Mouse (Mus musculus): ENCODE results near the gene Trmt61a.

Trmt61a gene

GRCm38 (mm10) chr12:111672176-111672575 lies 5.7 kb upstream of the Trmt61a start, which contains the start of gene Ckb:
Gene Ckb (minus strand): TSS chr12:111672338.
- no peak for DNase-seq (ENCODE audit: low read depth in 1 of 2, low spot score in 2 of 2)

- no peak for DNase-seq (ENCODE audit: low read depth in 1 of 2, low spot score in 2 of 2)
Observed at GRCm38 (mm10) chr12:111672581-111672980, 5.3 kb upstream of the Trmt61a start.

GRCm38 (mm10) chr12:111674850-111675486 lies 2.9 kb upstream of the Trmt61a start:
- DNase-seq (ENCODE audit: low read depth in 1 of 2, low spot score in 2 of 2), result no peak

- DNase-seq (ENCODE audit: low read depth in 1 of 2, low spot score in 2 of 2), result no peak
Observed at GRCm38 (mm10) chr12:111675797-111676580, 1.9 kb upstream of the Trmt61a start.

- no peak for DNase-seq (ENCODE audit: low read depth in 1 of 2, low spot score in 2 of 2)
Observed at GRCm38 (mm10) chr12:111677421-111677820, 484 bp upstream of the Trmt61a start.

- no peak for DNase-seq (ENCODE audit: low read depth in 1 of 2, low spot score in 2 of 2)
Observed at GRCm38 (mm10) chr12:111678670-111678933, 697 bp downstream of the Trmt61a start.

GRCm38 (mm10) chr12:111678997-111679396 lies 1.1 kb downstream of the Trmt61a start:
- no peak for DNase-seq (ENCODE audit: low read depth in 1 of 2, low spot score in 2 of 2)

- no peak for DNase-seq (ENCODE audit: low read depth in 1 of 2, low spot score in 2 of 2)
Observed at GRCm38 (mm10) chr12:111680661-111681060, 2.8 kb downstream of the Trmt61a start.

GRCm38 (mm10) chr12:111681305-111681704 lies 3.4 kb downstream of the Trmt61a start:
- DNase-seq (ENCODE audit: low read depth in 1 of 2, low spot score in 2 of 2), result no peak

GRCm38 (mm10) chr12:111682003-111682402 lies 4.1 kb downstream of the Trmt61a start:
- DNase-seq (ENCODE audit: low read depth in 1 of 2, low spot score in 2 of 2), result no peak

GRCm38 (mm10) chr12:111682806-111683205 lies 4.9 kb downstream of the Trmt61a start:
- DNase-seq (ENCODE audit: low read depth in 1 of 2, low spot score in 2 of 2), result no peak

- DNase-seq (ENCODE audit: low read depth in 1 of 2, low spot score in 2 of 2), result no peak
Observed at GRCm38 (mm10) chr12:111686390-111686789, 8.5 kb downstream of the Trmt61a start.

GRCm38 (mm10) chr12:111687350-111688068 lies 9.6 kb downstream of the Trmt61a start:
- DNase-seq (ENCODE audit: low read depth in 1 of 2, low spot score in 2 of 2), result no peak

GRCm38 (mm10) chr12:111688069-111688428 lies 10.1 kb downstream of the Trmt61a start:
- DNase-seq (ENCODE audit: low read depth in 1 of 2, low spot score in 2 of 2), result no peak

GRCm38 (mm10) chr12:111689426-111689825 lies 11.5 kb downstream of the Trmt61a start:
- DNase-seq (ENCODE audit: low read depth in 1 of 2, low spot score in 2 of 2), result no peak

- DNase-seq (ENCODE audit: low read depth in 1 of 2, low spot score in 2 of 2), result no peak
Observed at GRCm38 (mm10) chr12:111691346-111691872, 13.5 kb downstream of the Trmt61a start.

- no peak for DNase-seq (ENCODE audit: low read depth in 1 of 2, low spot score in 2 of 2)
Observed at GRCm38 (mm10) chr12:111692899-111693298, 15.0 kb downstream of the Trmt61a start.

- DNase-seq (ENCODE audit: low read depth in 1 of 2, low spot score in 2 of 2), result no peak
Observed at GRCm38 (mm10) chr12:111693341-111694270, 15.7 kb downstream of the Trmt61a start.

- DNase-seq (ENCODE audit: low read depth in 1 of 2, low spot score in 2 of 2), result no peak
Observed at GRCm38 (mm10) chr12:111694271-111694781, 16.4 kb downstream of the Trmt61a start.

Measured in monocyte, adult 2 months (primary cell).